Mouse (Mus musculus) cerebellum, adult 9-11 months (tissue): Measurements from ENCODE around the gene Rsf1.

Experiments
- DNase-seq: peaks from one replicate; pipeline ENCODE4 v3.0.0; 2022

Rsf1 gene

GRCm38 (mm10) chr7:97645060-97645459, 65.4 kb downstream of the Rsf1 start:
- no peak for DNase-seq

- DNase-seq, result no peak
These were observed 68.0 kb downstream of the Rsf1 start for GRCm38 (mm10) chr7:97647656-97648055.

GRCm38 (mm10) chr7:97650729-97651128, 71.0 kb downstream of the Rsf1 start:
- no peak for DNase-seq

- no peak for DNase-seq
These were observed 76.5 kb downstream of the Rsf1 start for GRCm38 (mm10) chr7:97656144-97656543.

- DNase-seq, result no peak
These were observed 81.9 kb downstream of the Rsf1 start for GRCm38 (mm10) chr7:97661634-97662033.

- DNase-seq, result no peak
These were observed 99.5 kb downstream of the Rsf1 start for GRCm38 (mm10) chr7:97679239-97679638.

- no peak for DNase-seq
These were observed 108.1 kb downstream of the Rsf1 start for GRCm38 (mm10) chr7:97687831-97688230.

- no peak for DNase-seq
These were observed 115.8 kb downstream of the Rsf1 start for GRCm38 (mm10) chr7:97695441-97695840.

GRCm38 (mm10) chr7:97696133-97696505, 116.4 kb downstream of the Rsf1 start:
- no peak for DNase-seq

GRCm38 (mm10) chr7:97696506-97697254, 117.0 kb downstream of the Rsf1 start, which contains the start of gene Clns1a:
Gene Clns1a, plus strand, starts transcription at chr7:97696634.
- peak; percentile 92 for DNase-seq

GRCm38 (mm10) chr7:97700173-97700572, 120.5 kb downstream of the Rsf1 start:
- DNase-seq, result no peak

- DNase-seq, result no peak
These were observed 121.4 kb downstream of the Rsf1 start for GRCm38 (mm10) chr7:97701106-97701505.

GRCm38 (mm10) chr7:97707123-97707522, 127.4 kb downstream of the Rsf1 start:
- DNase-seq, result peak; percentile 25

- no peak for DNase-seq
These were observed 128.1 kb downstream of the Rsf1 start for GRCm38 (mm10) chr7:97707809-97708208.

- DNase-seq, result no peak
These were observed 129.5 kb downstream of the Rsf1 start for GRCm38 (mm10) chr7:97709204-97709603.

- DNase-seq, result no peak
These were observed 135.0 kb downstream of the Rsf1 start for GRCm38 (mm10) chr7:97714651-97715050.

- no peak for DNase-seq
These were observed 137.6 kb downstream of the Rsf1 start for GRCm38 (mm10) chr7:97717326-97717725.

- DNase-seq, result no peak
These were observed 139.4 kb downstream of the Rsf1 start for GRCm38 (mm10) chr7:97719078-97719477.

- no peak for DNase-seq
These were observed 140.4 kb downstream of the Rsf1 start for GRCm38 (mm10) chr7:97720109-97720508.

GRCm38 (mm10) chr7:97722278-97722918, 142.7 kb downstream of the Rsf1 start:
- no peak for DNase-seq

GRCm38 (mm10) chr7:97723646-97724538, 144.2 kb downstream of the Rsf1 start:
- no peak for DNase-seq

- no peak for DNase-seq
These were observed 145.7 kb downstream of the Rsf1 start for GRCm38 (mm10) chr7:97725401-97725800.

GRCm38 (mm10) chr7:97726080-97726479, 146.4 kb downstream of the Rsf1 start:
- DNase-seq, result no peak
